Mouse (Mus musculus): ENCODE data around the gene Pomgnt1. TPM values are rescaled to one million over a fixed set of nuclear protein-coding genes. Genes with fewer than 3 reads are reported as not detected.

Pomgnt1 gene
- total and polyA plus RNA-seq, 2 experiments from 2014 or later, result 63.3 to 85.9 TPM

- H3K4me2 ChIP-seq (ENCODE audit: low read depth, low read length), result peak overlapping the region; percentile 73
- no peak for TF ChIP-seq CTCF (IDR thresholded peaks at IDR 0.05; ENCODE audit: low read depth)
- H3K9me3 ChIP-seq (ENCODE audit: low read length), result no peaks in the 10 kb centered on the region
- no peak for DNase-seq (ENCODE audit: low spot score)
- H3K9ac ChIP-seq (replicated peaks; ENCODE audit: low read length), result peak overlapping the region; percentile 97
- H3K4me3 ChIP-seq (ENCODE audit: low read length), result peak overlapping the region; percentile 90
- H3K4me1 ChIP-seq (ENCODE audit: insufficient read depth, low read length), result peaks cover 25% of the 10 kb centered on the region
- peaks cover 22% of the 10 kb centered on the region; the same call in 1 of the 2 replicates for H3K36me3 ChIP-seq (ENCODE audit: insufficient read depth, low read length)
- ATAC-seq, result no peak
- H3K27me3 ChIP-seq (ENCODE audit: insufficient read depth, low read length), result no peaks in the 10 kb centered on the region
- H3K27ac ChIP-seq, result peak overlapping the region; percentile 97
- 57% methylated on average over 3 of the region's 3 CpGs for WGBS
These were observed 46.2 kb upstream of the Pomgnt1 start for GRCm38 (mm10) chr4:116077240-116078095.

- ATAC-seq (peak; percentile 79), DNase-seq (ENCODE audit: low spot score) (peak; percentile 38)
- 76% methylated on average over 23 of the region's 23 CpGs for WGBS
- no peak for TF ChIP-seq CTCF (IDR thresholded peaks at IDR 0.05; ENCODE audit: low read depth)
- Histone ChIP-seq H3K4me2 (ENCODE audit: low read depth, low read length) (no peak overlapping the region), H3K36me3 (ENCODE audit: insufficient read depth, low read length) (peaks cover 47% of the 10 kb centered on the region), H3K4me1 (ENCODE audit: insufficient read depth, low read length) (no peaks in the 10 kb centered on the region), H3K9me3 (ENCODE audit: low read length) (no peaks in the 10 kb centered on the region), H3K27ac (no peak overlapping the region), H3K27me3 (ENCODE audit: insufficient read depth, low read length) (no peaks in the 10 kb centered on the region), H3K9ac (replicated peaks; ENCODE audit: low read length) (no peak overlapping the region), H3K4me3 (ENCODE audit: low read length) (no peak overlapping the region)
These were observed 35.0 kb upstream of the Pomgnt1 start for GRCm38 (mm10) chr4:116088510-116089249.

- no peak for TF ChIP-seq CTCF (IDR thresholded peaks at IDR 0.05; ENCODE audit: low read depth)
- ATAC-seq, result no peak
- H3K9me3 ChIP-seq (ENCODE audit: low read length), result no peaks in the 10 kb centered on the region
These were observed 27.3 kb upstream of the Pomgnt1 start for GRCm38 (mm10) chr4:116096291-116096690.

GRCm38 (mm10) chr4:116097211-116097610 lies 26.4 kb upstream of the Pomgnt1 start:
- no peak for TF ChIP-seq CTCF (IDR thresholded peaks at IDR 0.05; ENCODE audit: low read depth)
- no peaks in the 10 kb centered on the region for H3K27me3 ChIP-seq (ENCODE audit: insufficient read depth, low read length)
- no peaks in the 10 kb centered on the region for H3K9me3 ChIP-seq (ENCODE audit: low read length)
- no peaks in the 10 kb centered on the region for H3K4me1 ChIP-seq (ENCODE audit: insufficient read depth, low read length)
- ATAC-seq (no peak), DNase-seq (ENCODE audit: low spot score) (no peak)
- no peak overlapping the region for H3K4me2 ChIP-seq (ENCODE audit: low read depth, low read length)
- H3K9ac ChIP-seq (replicated peaks; ENCODE audit: low read length), result no peak overlapping the region
- WGBS, result 88% methylated on average over 8 of the region's 8 CpGs
- H3K36me3 ChIP-seq (ENCODE audit: insufficient read depth, low read length), result peaks cover 61% of the 10 kb centered on the region
- no peak overlapping the region for H3K4me3 ChIP-seq (ENCODE audit: low read length)
- H3K27ac ChIP-seq, result no peak overlapping the region

More at GRCm38 (mm10) chr4:116096291-116096690, 27.3 kb upstream of the Pomgnt1 start:
- 92% methylated on average over 10 of the region's 10 CpGs for WGBS
- Histone ChIP-seq H3K4me2 (ENCODE audit: low read depth, low read length) (no peak overlapping the region), H3K36me3 (ENCODE audit: insufficient read depth, low read length) (peaks cover 61% of the 10 kb centered on the region), H3K4me1 (ENCODE audit: insufficient read depth, low read length) (no peaks in the 10 kb centered on the region), H3K27me3 (ENCODE audit: insufficient read depth, low read length) (no peaks in the 10 kb centered on the region), H3K27ac (no peak overlapping the region), H3K9ac (replicated peaks; ENCODE audit: low read length) (no peak overlapping the region), H3K4me3 (ENCODE audit: low read length) (no peak overlapping the region)
- no peak for DNase-seq (ENCODE audit: low spot score)

- no peak overlapping the region for H3K9ac ChIP-seq (replicated peaks; ENCODE audit: low read length)
- no peaks in the 10 kb centered on the region for H3K27me3 ChIP-seq (ENCODE audit: insufficient read depth, low read length)
- no peak for DNase-seq (ENCODE audit: low spot score)
- no peaks in the 10 kb centered on the region for H3K4me1 ChIP-seq (ENCODE audit: insufficient read depth, low read length)
- no peaks in the 10 kb centered on the region for H3K9me3 ChIP-seq (ENCODE audit: low read length)
- peaks cover 35% of the 10 kb centered on the region for H3K36me3 ChIP-seq (ENCODE audit: insufficient read depth, low read length)
- 89% methylated on average over 7 of the region's 7 CpGs for WGBS
- no peak overlapping the region for H3K4me2 ChIP-seq (ENCODE audit: low read depth, low read length)
- no peak overlapping the region for H3K27ac ChIP-seq
- ATAC-seq, result no peak
- no peak for TF ChIP-seq CTCF (IDR thresholded peaks at IDR 0.05; ENCODE audit: low read depth)
- no peak overlapping the region for H3K4me3 ChIP-seq (ENCODE audit: low read length)
These were observed 22.7 kb upstream of the Pomgnt1 start for GRCm38 (mm10) chr4:116100959-116101358.

- ATAC-seq, result no peak
These were observed 18.4 kb upstream of the Pomgnt1 start for GRCm38 (mm10) chr4:116105278-116105677.

More at GRCm38 (mm10) chr4:116105278-116105677, 18.4 kb upstream of the Pomgnt1 start:
- H3K4me1 ChIP-seq (ENCODE audit: insufficient read depth, low read length), result no peaks in the 10 kb centered on the region
- TF ChIP-seq CTCF (IDR thresholded peaks at IDR 0.05; ENCODE audit: low read depth), result no peak
- no peaks in the 10 kb centered on the region for H3K9me3 ChIP-seq (ENCODE audit: low read length)
- H3K27me3 ChIP-seq (ENCODE audit: insufficient read depth, low read length), result no peaks in the 10 kb centered on the region
- no peaks in the 10 kb centered on the region for H3K36me3 ChIP-seq (ENCODE audit: insufficient read depth, low read length)
- no peak overlapping the region for H3K4me3 ChIP-seq (ENCODE audit: low read length)
- no peak overlapping the region for H3K27ac ChIP-seq
- 96% methylated on average over 5 of the region's 5 CpGs for WGBS
- H3K9ac ChIP-seq (replicated peaks; ENCODE audit: low read length), result no peak overlapping the region
- DNase-seq (ENCODE audit: low spot score), result no peak
- no peak overlapping the region for H3K4me2 ChIP-seq (ENCODE audit: low read depth, low read length)

Data from hindbrain, postnatal 0 days (tissue).